ENCODE assay signal across 7 mouse cellular contexts in the genomic region with DNA sequence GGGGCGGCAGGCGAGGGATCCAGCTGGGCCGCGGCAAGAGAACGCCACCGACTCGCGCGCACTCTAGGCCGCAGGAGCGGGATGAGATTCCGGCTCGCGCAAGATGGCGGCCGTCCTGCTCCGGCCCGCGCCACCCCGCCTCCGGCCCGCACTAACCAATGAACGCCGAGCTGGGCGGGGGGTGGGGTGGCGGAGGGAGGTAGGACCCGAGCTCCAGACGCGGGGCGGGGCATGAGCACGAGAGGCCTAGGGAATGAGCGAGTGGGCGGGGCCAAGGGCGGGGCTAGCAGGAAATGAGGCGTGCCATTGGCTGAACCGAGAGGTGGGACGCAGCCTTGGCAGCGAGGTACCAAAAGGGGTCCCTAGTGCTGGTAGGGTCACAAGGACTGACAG. TPM values are rescaled to one million over a fixed set of nuclear protein-coding genes. Genes with fewer than 3 reads are reported as not detected.
DNase-seq lines count a peak whose midpoint lies in the region; ATAC-seq lines count a peak whose summit lies in the region.

A gene (minus strand): TSS at position 105 of the 393 bp plus-strand sequence.

- H3K4me2 ChIP-seq in midbrain, embryonic 13.5 days (replicated peaks) = peak within 1 kb of the TSS; percentile 95

- ATAC-seq in granulocyte monocyte progenitor cell, adult 5-6 weeks (replicated peaks; ENCODE audit: poor library complexity, severe bottlenecking) = peak; percentile 96
- ATAC-seq in midbrain, embryonic 13.5 days = peak; percentile 98

- peak within 1 kb of the TSS; percentile 98 for H3K9ac ChIP-seq in midbrain, embryonic 13.5 days (replicated peaks)

- under 1% methylated on average over 38 of the region's 38 CpGs for WGBS in limb, embryonic 10.5 days
- WGBS in midbrain, embryonic 13.5 days = under 1% methylated on average over 38 of the region's 38 CpGs

- H3K4me1 ChIP-seq in limb, embryonic 10.5 days = peaks cover 27% of the 10 kb centered on the region
- peaks cover 28% of the 10 kb centered on the region for H3K4me1 ChIP-seq in midbrain, embryonic 13.5 days (replicated peaks)

- H3K9me3 ChIP-seq in limb, embryonic 10.5 days (replicated peaks) = no peaks in the 10 kb centered on the region
- no peaks in the 10 kb centered on the region for H3K9me3 ChIP-seq in midbrain, embryonic 13.5 days

- H3K27me3 ChIP-seq in limb, embryonic 10.5 days (ENCODE audit: low read depth, poor library complexity, severe bottlenecking) = no peaks in the 10 kb centered on the region
- H3K27me3 ChIP-seq in midbrain, embryonic 13.5 days = no peaks in the 10 kb centered on the region

- H3K27ac ChIP-seq in limb, embryonic 10.5 days = peak within 1 kb of the TSS; percentile 97
- peak within 1 kb of the TSS; percentile 97 for H3K27ac ChIP-seq in midbrain, embryonic 13.5 days

- peak within 1 kb of the TSS; percentile 95 for H3K4me3 ChIP-seq in limb, embryonic 10.5 days
- peak within 1 kb of the TSS; percentile 97 for H3K4me3 ChIP-seq in midbrain, embryonic 13.5 days (replicated peaks)

- DNase-seq in adrenal gland, adult 8-10 months = peak; percentile 97
- DNase-seq in embryo, embryonic 9.5 days (ENCODE audit: extremely low spot score) = peak; percentile 100
- DNase-seq in kidney, adult 11 months = peak; percentile 98
- DNase-seq in limb, embryonic 10.5 days (ENCODE audit: low spot score) = peak; percentile 100
- peak; percentile 96 for DNase-seq in spleen, adult 12 weeks (ENCODE audit: low spot score)

- H3K36me3 ChIP-seq in limb, embryonic 10.5 days = peaks cover 5% of the 10 kb centered on the region; the same call in 1 of the 2 replicates
- no peaks in the 10 kb centered on the region for H3K36me3 ChIP-seq in midbrain, embryonic 13.5 days

RNA-seq across cellular contexts. Expression of the gene that starts here (rescaled TPM):
- total RNA-seq in adrenal gland, adult 8-10 months (2022) = under 1 TPM; 0.23 to 0.73 (median 0.33) TPM
- 0.06 and 0.69 TPM in 2 replicates for total RNA-seq in granulocyte monocyte progenitor cell, adult 5-6 weeks (2014; fragmentation: Nextera tagmentation)
- 0.69 TPM in 1 of 2 replicates, not detected in the other for total RNA-seq in granulocyte monocyte progenitor cell, adult 5-6 weeks (2017)
- 0.34 and 0.44 TPM in 2 replicates for polyA plus RNA-seq in limb, embryonic 10.5 days (2016; fragmentation: Nextera tagmentation; extraction: Ambion mirVana)
- polyA plus RNA-seq in midbrain, embryonic 13.5 days (2015; fragmentation: Nextera tagmentation; extraction: Ambion mirVana) = 0.71 and 0.98 TPM in 2 replicates

Comparison
In these comparisons a context has a peak if more than half of its experiments do, and no peak if none do; other contexts are left out.
1. Peak in every context shown above with its lines: DNase-seq, ATAC-seq, H3K4me3 ChIP-seq and H3K27ac ChIP-seq.
2. Peak in DNase-seq in adrenal gland, adult 8-10 months; RNA of the gene not detected or under 1 TPM.
3. Peak in ATAC-seq in granulocyte monocyte progenitor cell, adult 5-6 weeks; RNA of the gene not detected or under 1 TPM.
4. Peak in DNase-seq, H3K4me3 ChIP-seq and H3K27ac ChIP-seq in limb, embryonic 10.5 days; RNA of the gene not detected or under 1 TPM.
5. Peak in ATAC-seq, H3K4me3 ChIP-seq, H3K27ac ChIP-seq, H3K9ac ChIP-seq and H3K4me2 ChIP-seq in midbrain, embryonic 13.5 days; RNA of the gene not detected or under 1 TPM.